Mouse (Mus musculus) embryo, embryonic 11.5 days (tissue): ENCODE data around the gene Ldb2.
A peak's percentile ranks its signal among the peaks of the same experiment; 100 is the strongest.

ENCODE experiments used
- DNase-seq: peaks from one replicate; pipeline ENCODE4 v3.0.0-alpha.2; 2012; ENCODE audit warnings: low read depth, low spot score

Ldb2 gene

GRCm38 (mm10) chr5:44719872-44720271, 79.6 kb downstream of the Ldb2 start:
- DNase-seq = no peak

GRCm38 (mm10) chr5:44714508-44714907, 85.0 kb downstream of the Ldb2 start:
- DNase-seq = no peak

DNA sequence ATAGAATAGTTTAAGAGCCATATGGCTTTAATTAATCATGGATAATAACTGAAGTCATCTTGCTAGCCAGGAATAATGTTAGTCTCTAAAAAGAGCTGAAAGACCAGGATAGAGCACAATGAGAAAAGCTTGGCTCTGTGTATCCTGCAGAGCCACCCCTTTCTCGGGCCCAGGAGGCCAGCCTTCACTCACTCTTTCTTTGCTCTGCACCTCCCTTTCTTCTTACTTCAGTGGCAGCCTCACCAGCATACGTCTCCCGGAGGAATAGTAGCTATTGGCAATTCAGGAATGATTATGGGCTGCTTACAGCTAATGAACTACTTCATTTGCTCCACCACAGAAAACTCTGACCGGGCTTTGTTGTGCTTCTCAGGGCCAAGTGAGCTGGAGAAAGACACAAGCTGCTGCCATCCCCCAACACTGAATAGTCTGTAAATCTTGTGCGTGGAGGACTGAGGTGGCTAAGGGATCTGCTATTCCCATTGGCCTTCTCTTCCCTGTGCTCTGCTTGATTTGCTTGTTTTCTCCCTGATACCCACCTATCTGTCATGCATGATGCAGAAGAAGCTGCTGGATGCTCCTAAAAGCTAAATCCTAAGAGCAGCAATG, 86.2 kb downstream of the Ldb2 start:
- no peak for DNase-seq

DNA sequence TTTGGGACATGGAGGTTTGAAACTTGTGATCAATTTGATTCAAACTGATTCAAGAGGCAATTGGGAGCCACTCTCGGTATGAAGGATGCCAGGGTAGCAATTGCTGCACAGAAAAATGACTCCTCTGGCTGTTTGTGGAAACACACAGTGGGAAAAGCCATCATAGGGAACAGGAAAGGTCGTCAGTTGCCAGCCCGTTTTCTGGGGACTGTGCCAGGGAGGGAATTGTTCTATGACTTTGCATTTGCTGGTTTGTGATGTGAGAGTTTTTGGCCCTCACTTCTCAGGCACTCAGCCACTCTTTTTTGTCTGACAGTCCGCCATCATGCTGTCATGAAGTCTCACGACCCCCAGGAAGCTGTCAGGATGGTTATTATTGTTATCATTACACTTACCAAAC, 88.3 kb downstream of the Ldb2 start:
- no peak for DNase-seq

- DNase-seq = no peak
These were observed 89.2 kb downstream of the Ldb2 start for GRCm38 (mm10) chr5:44710132-44710871.

- DNase-seq = no peak
These were observed 90.2 kb downstream of the Ldb2 start for GRCm38 (mm10) chr5:44709276-44709675.

GRCm38 (mm10) chr5:44707946-44708345, 91.5 kb downstream of the Ldb2 start:
- DNase-seq = no peak

DNA sequence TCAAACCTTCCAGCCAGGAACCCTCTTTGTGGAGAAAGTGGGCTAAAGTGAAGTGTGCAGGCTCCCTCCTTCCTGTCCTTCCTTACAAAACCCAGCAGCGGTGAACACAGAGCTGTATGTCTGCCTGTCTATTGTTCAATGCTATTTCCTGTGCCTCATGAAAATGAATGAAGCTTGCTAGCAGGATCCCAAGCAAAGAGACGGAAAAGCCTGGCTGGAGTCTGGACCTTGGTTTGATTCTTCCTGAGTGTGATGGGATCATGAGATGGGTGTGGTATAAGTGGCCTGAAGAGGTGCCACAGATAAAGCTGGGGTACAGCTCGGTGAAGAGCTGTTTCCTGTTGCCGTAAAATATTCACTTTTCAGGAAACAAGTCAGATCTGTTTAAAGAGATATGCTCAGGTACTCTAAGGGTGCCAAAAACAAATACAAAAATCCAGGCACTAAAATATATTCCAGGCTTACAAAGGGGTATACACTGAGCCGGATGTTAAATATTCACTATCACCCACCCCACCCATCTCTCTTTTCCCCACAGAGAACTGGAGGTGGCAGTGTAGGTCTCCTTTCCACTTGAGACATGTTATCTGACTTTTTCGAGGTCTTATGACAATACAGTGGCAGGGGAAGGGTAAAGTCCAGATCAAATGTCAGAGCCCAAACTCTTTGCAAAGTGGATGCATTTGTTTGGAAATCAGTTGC, 92.3 kb downstream of the Ldb2 start:
- no peak for DNase-seq

GRCm38 (mm10) chr5:44697993-44698392, 101.5 kb downstream of the Ldb2 start:
- DNase-seq = no peak

- no peak for DNase-seq
These were observed 102.9 kb downstream of the Ldb2 start for GRCm38 (mm10) chr5:44696548-44696947.

DNA sequence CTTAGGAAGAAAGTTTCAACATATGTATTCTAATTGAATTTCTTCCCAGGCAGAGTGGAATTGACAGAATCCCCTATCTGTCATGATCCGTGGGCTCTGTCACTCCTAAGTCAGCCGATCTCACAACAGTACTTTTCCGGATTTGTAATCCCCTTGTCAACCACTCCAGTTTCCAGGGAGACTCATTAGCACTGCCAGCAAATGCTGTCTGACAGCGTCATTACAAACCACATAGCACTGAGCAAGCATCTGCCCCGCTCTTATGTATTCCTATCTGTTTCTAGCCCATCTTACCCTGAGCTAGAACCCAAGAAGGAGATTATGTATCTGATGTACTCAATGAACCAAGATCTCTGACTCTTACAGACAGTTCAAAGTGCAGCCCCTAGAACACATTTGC, 105.8 kb downstream of the Ldb2 start:
- DNase-seq = no peak

- DNase-seq = peak; percentile 4
These were observed 113.1 kb downstream of the Ldb2 start for GRCm38 (mm10) chr5:44686344-44686743.

GRCm38 (mm10) chr5:44681054-44681638, 118.3 kb downstream of the Ldb2 start:
- DNase-seq = no peak

GRCm38 (mm10) chr5:44677814-44678213, 121.7 kb downstream of the Ldb2 start:
- no peak for DNase-seq

DNA sequence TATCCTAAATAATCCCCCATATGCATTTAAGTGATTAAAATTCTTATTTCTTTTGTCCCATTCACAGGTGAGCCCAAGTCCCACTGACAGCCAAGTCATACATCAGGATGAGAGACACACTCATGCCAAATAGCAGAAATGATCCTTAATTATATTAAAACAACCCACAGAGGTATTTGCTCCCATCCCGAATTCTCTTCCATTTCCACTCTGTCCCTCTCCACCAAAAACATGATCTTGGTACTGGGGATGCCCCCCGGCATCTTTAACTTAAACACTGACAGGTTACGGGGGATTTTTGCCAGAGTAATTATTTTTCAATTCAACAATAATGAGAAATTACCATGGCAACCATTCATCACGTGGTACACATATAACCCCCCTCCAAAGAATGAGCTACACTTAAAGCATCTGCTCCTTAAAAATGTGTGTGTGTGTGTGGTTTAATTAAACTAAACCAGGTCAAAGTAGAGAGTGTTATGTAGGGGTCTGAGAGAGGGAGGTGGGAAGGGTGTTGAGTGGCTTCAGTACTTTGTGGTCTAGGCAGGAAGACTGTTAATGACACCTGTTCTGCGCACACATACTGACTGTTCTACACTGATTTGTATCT, 123.2 kb downstream of the Ldb2 start:
- no peak for DNase-seq

GRCm38 (mm10) chr5:44670336-44670735, 129.1 kb downstream of the Ldb2 start:
- DNase-seq = no peak

- no peak for DNase-seq
These were observed 131.6 kb downstream of the Ldb2 start for GRCm38 (mm10) chr5:44667907-44668306.

GRCm38 (mm10) chr5:44667383-44667782, 132.1 kb downstream of the Ldb2 start:
- DNase-seq = no peak

- no peak for DNase-seq
These were observed 139.8 kb downstream of the Ldb2 start for GRCm38 (mm10) chr5:44659651-44660050.

GRCm38 (mm10) chr5:44656707-44657106, 142.8 kb downstream of the Ldb2 start:
- no peak for DNase-seq

DNA sequence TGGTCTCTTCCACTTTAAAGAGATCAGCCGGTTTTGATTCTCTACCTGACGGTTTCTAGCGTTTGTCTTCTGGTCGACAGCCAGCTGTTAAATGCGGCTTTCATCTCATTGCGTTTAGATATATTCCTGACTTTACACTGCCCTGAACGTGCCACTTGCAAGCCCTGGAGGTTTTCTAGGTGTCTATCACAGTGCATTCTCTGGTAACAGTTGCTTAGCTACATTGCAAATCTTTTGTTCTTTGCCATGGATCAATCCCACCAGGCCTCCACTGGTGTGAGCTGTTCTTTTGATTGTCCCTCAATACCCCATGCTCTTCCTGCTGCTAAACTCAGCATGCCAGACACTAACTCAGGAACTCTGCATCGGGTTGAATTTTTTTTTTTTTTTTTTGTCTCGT, 145.1 kb downstream of the Ldb2 start:
- no peak for DNase-seq

DNA sequence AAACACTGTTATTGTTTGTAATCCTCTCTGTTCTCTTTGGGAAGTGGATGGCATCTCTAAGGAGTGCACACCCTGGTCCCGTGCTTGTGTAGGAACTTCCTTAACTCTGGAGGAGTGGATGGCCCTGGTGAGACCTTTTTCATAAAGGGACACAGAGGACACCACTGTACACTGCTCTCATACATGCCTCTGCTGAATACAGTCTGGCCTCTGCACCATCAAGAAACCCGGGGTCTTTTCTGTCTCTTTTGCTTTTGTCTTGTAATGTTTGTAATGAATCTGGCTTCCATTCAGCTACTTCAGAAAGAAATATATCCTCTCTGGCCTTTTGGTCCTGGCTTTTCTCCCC, 152.7 kb downstream of the Ldb2 start:
- no peak for DNase-seq
